Mouse (Mus musculus): Measurements from ENCODE around the gene Frmd4a.
"Not testable (repeated sequence)": the region's sequence is repeated elsewhere in the genome, so short reads cannot be mapped to it uniquely, and the experiment has no call there.

- TF ChIP-seq CTCF (IDR thresholded peaks at IDR 0.05; ENCODE audit: extremely low read depth, insufficient read depth, insufficient read length, insufficient replicate concordance); POLR2A (IDR thresholded peaks at IDR 0.05; ENCODE audit: low read depth, low read length): not testable (repeated sequence)
These were observed 320.8 kb downstream of the Frmd4a start for GRCm38 (mm10) chr2:4338290-4338689.

All from spleen, adult 2 months (tissue).